Mouse (Mus musculus): ENCODE data around the gene Cenpb.
"Not testable (repeated sequence)": the region's sequence is repeated elsewhere in the genome, so short reads cannot be mapped to it uniquely, and the experiment has no call there.

Cenpb gene

GRCm38 (mm10) chr2:131179990-131180587 lies at the start of gene Cenpb:
Gene Cenpb (minus strand): TSS chr2:131180067.
- Histone ChIP-seq H3K9me3 (ENCODE audit: low read length) (no peaks in the 10 kb centered on the region), H3K4me3 (replicated peaks; ENCODE audit: low read length) (peak within 1 kb of the TSS; percentile 92), H3K27me3 (ENCODE audit: insufficient read depth, low read length) (no peaks in the 10 kb centered on the region), H3K36me3 (ENCODE audit: insufficient read depth, low read length) (peaks cover 33% of the 10 kb centered on the region), H3K4me1 (replicated peaks; ENCODE audit: low read depth, low read length) (peaks cover 52% of the 10 kb centered on the region)
- TF ChIP-seq POU5F1 (IDR thresholded peaks at IDR 0.05; ENCODE audit: borderline replicate concordance, low read length) (no peak), NANOG (IDR thresholded peaks at IDR 0.05; ENCODE audit: borderline replicate concordance, low read length) (no peak), CTCF (conservative IDR thresholded peaks at IDR 0.05; ENCODE audit: low read length) (peak; percentile 52)

DNA sequence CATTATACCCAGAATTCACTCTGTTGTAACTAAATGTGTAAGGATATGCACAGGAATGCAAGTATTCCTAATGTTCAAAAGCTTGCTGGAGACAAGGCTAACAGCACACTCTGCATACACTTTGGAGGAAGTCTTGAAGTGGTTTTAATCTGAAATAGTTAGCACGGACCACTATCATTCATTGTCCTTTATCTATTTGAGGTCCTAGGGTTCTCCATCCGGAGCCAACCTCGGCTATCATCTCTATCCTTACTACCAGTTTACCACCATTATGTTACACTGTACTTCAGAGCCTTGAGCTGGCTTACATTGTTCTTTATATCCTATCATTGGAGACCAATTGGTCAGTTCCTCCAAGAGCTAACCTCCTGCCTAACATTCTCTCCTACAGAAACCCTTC lies 47.4 kb upstream of the Cenpb start:
- Histone ChIP-seq H3K4me3 (replicated peaks; ENCODE audit: low read length) (no peak overlapping the region), H3K9me3 (ENCODE audit: low read length) (no peaks in the 10 kb centered on the region), H3K4me1 (replicated peaks; ENCODE audit: low read depth, low read length) (peaks cover 27% of the 10 kb centered on the region), H3K27me3 (ENCODE audit: insufficient read depth, low read length) (no peaks in the 10 kb centered on the region), H3K36me3 (ENCODE audit: insufficient read depth, low read length) (no peaks in the 10 kb centered on the region)
- TF ChIP-seq NANOG (IDR thresholded peaks at IDR 0.05; ENCODE audit: borderline replicate concordance, low read length) (no peak), POU5F1 (IDR thresholded peaks at IDR 0.05; ENCODE audit: borderline replicate concordance, low read length) (no peak), CTCF (conservative IDR thresholded peaks at IDR 0.05; ENCODE audit: low read length) (no peak)

GRCm38 (mm10) chr2:131226669-131227068 lies 46.8 kb upstream of the Cenpb start:
- H3K27me3 ChIP-seq (ENCODE audit: insufficient read depth, low read length); H3K9me3 ChIP-seq (ENCODE audit: low read length); H3K36me3 ChIP-seq (ENCODE audit: insufficient read depth, low read length); H3K4me3 ChIP-seq (replicated peaks; ENCODE audit: low read length): not testable (repeated sequence)
- H3K4me1 ChIP-seq (replicated peaks; ENCODE audit: low read depth, low read length), result peaks cover 21% of the 10 kb centered on the region

- TF ChIP-seq POU5F1 (IDR thresholded peaks at IDR 0.05; ENCODE audit: borderline replicate concordance, low read length) (no peak), CTCF (conservative IDR thresholded peaks at IDR 0.05; ENCODE audit: low read length) (no peak), NANOG (IDR thresholded peaks at IDR 0.05; ENCODE audit: borderline replicate concordance, low read length) (no peak)
- H3K9me3 ChIP-seq (ENCODE audit: low read length), result no peaks in the 10 kb centered on the region
- peaks cover 15% of the 10 kb centered on the region for H3K4me1 ChIP-seq (replicated peaks; ENCODE audit: low read depth, low read length)
These were observed 45.3 kb upstream of the Cenpb start for GRCm38 (mm10) chr2:131225178-131225577.

GRCm38 (mm10) chr2:131223569-131223968 lies 43.7 kb upstream of the Cenpb start:
- Histone ChIP-seq H3K4me3 (replicated peaks; ENCODE audit: low read length) (no peak overlapping the region), H3K36me3 (ENCODE audit: insufficient read depth, low read length) (no peaks in the 10 kb centered on the region), H3K4me1 (replicated peaks; ENCODE audit: low read depth, low read length) (peaks cover 9% of the 10 kb centered on the region), H3K27me3 (ENCODE audit: insufficient read depth, low read length) (no peaks in the 10 kb centered on the region), H3K9me3 (ENCODE audit: low read length) (no peaks in the 10 kb centered on the region)
- TF ChIP-seq POU5F1 (IDR thresholded peaks at IDR 0.05; ENCODE audit: borderline replicate concordance, low read length) (no peak), NANOG (IDR thresholded peaks at IDR 0.05; ENCODE audit: borderline replicate concordance, low read length) (no peak), CTCF (conservative IDR thresholded peaks at IDR 0.05; ENCODE audit: low read length) (no peak)

More at GRCm38 (mm10) chr2:131225178-131225577, 45.3 kb upstream of the Cenpb start:
- H3K4me3 ChIP-seq (replicated peaks; ENCODE audit: low read length), result no peak overlapping the region
- no peaks in the 10 kb centered on the region for H3K27me3 ChIP-seq (ENCODE audit: insufficient read depth, low read length)
- H3K36me3 ChIP-seq (ENCODE audit: insufficient read depth, low read length), result no peaks in the 10 kb centered on the region

DNA sequence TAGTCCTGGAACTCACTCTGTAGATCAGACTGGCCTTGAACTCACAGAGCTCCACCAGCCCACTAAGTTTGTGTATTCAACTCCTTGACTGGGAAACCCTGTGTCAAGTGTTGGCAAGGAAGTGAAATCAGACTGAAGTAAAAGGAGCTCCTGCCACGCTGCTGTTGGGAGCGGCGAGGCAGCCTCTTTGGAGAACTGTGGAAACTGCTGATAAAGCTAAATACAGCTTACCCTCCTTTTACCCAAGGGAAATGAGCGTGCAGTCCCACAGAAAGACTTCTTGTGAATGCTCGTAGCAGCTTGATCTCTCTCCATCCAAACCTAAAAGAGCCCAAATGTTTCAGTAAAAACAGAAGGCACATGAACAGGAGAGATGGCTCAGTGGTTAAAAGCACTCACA lies 42.7 kb upstream of the Cenpb start:
- H3K27me3 ChIP-seq (ENCODE audit: insufficient read depth, low read length), result no peaks in the 10 kb centered on the region
- no peaks in the 10 kb centered on the region for H3K9me3 ChIP-seq (ENCODE audit: low read length)
- no peak overlapping the region for H3K4me3 ChIP-seq (replicated peaks; ENCODE audit: low read length)
- H3K4me1 ChIP-seq (replicated peaks; ENCODE audit: low read depth, low read length), result peaks cover 20% of the 10 kb centered on the region
- no peaks in the 10 kb centered on the region for H3K36me3 ChIP-seq (ENCODE audit: insufficient read depth, low read length)
- TF ChIP-seq POU5F1 (IDR thresholded peaks at IDR 0.05; ENCODE audit: borderline replicate concordance, low read length) (no peak), NANOG (IDR thresholded peaks at IDR 0.05; ENCODE audit: borderline replicate concordance, low read length) (no peak), CTCF (conservative IDR thresholded peaks at IDR 0.05; ENCODE audit: low read length) (no peak)

DNA sequence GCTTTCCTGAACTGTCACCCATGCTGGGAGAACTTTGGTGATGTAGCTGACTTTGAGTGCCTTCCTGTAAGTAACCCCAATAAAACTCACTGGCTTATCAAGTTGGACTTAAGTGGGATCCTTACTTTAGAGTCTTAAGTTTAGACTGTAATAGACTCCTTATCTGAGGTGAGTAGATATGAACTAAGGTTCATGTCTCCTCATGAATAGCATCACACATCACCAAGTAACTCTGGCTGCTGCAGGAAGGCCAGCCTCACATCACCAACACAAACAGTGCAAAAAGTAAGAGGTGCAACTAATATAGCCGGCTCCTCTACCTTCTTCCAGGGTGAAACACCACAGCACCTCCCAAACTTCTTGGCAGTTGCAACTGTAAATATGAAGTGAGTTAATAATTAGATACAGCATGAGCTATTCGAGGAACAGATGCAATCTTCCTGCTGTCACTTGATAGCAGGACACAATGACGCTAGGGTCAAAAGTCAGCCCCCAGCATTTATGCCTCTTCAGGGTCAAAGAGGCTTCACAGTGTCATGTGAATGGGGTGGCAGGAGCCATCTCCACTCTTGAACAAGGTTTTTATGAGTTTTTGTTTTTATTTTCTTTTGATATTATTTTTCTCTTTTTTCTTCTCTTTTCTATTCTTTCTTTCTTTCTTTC lies 42.1 kb upstream of the Cenpb start:
- Histone ChIP-seq H3K36me3 (ENCODE audit: insufficient read depth, low read length) (no peaks in the 10 kb centered on the region), H3K9me3 (ENCODE audit: low read length) (no peaks in the 10 kb centered on the region), H3K27me3 (ENCODE audit: insufficient read depth, low read length) (no peaks in the 10 kb centered on the region), H3K4me3 (replicated peaks; ENCODE audit: low read length) (no peak overlapping the region), H3K4me1 (replicated peaks; ENCODE audit: low read depth, low read length) (peaks cover 25% of the 10 kb centered on the region)
- TF ChIP-seq CTCF (conservative IDR thresholded peaks at IDR 0.05; ENCODE audit: low read length) (no peak), NANOG (IDR thresholded peaks at IDR 0.05; ENCODE audit: borderline replicate concordance, low read length) (no peak), POU5F1 (IDR thresholded peaks at IDR 0.05; ENCODE audit: borderline replicate concordance, low read length) (no peak)

- no peak overlapping the region for H3K4me3 ChIP-seq (replicated peaks; ENCODE audit: low read length)
- no peaks in the 10 kb centered on the region for H3K27me3 ChIP-seq (ENCODE audit: insufficient read depth, low read length)
- H3K36me3 ChIP-seq (ENCODE audit: insufficient read depth, low read length), result no peaks in the 10 kb centered on the region
- TF ChIP-seq NANOG (IDR thresholded peaks at IDR 0.05; ENCODE audit: borderline replicate concordance, low read length) (no peak), POU5F1 (IDR thresholded peaks at IDR 0.05; ENCODE audit: borderline replicate concordance, low read length) (no peak)
- H3K9me3 ChIP-seq (ENCODE audit: low read length), result no peaks in the 10 kb centered on the region
- H3K4me1 ChIP-seq (replicated peaks; ENCODE audit: low read depth, low read length), result peaks cover 32% of the 10 kb centered on the region
These were observed 40.2 kb upstream of the Cenpb start for GRCm38 (mm10) chr2:131220030-131220429.

All from E14TG2a.4 (cell line).